Mouse (Mus musculus) right cerebral cortex, postnatal 36 days (tissue): ENCODE results near the gene Ppp1cc.
"Not testable (repeated sequence)": the region's sequence is repeated elsewhere in the genome, so short reads cannot be mapped to it uniquely, and the experiment has no call there.

ENCODE experiments used
- DNase-seq, 2 experiments: peaks; one replicate each; pipeline ENCODE4 v3.0.0; 2022; ENCODE audit warnings: low spot score in 2 of 2, mixed read lengths in 1 of 2

Gene Ppp1cc

DNA sequence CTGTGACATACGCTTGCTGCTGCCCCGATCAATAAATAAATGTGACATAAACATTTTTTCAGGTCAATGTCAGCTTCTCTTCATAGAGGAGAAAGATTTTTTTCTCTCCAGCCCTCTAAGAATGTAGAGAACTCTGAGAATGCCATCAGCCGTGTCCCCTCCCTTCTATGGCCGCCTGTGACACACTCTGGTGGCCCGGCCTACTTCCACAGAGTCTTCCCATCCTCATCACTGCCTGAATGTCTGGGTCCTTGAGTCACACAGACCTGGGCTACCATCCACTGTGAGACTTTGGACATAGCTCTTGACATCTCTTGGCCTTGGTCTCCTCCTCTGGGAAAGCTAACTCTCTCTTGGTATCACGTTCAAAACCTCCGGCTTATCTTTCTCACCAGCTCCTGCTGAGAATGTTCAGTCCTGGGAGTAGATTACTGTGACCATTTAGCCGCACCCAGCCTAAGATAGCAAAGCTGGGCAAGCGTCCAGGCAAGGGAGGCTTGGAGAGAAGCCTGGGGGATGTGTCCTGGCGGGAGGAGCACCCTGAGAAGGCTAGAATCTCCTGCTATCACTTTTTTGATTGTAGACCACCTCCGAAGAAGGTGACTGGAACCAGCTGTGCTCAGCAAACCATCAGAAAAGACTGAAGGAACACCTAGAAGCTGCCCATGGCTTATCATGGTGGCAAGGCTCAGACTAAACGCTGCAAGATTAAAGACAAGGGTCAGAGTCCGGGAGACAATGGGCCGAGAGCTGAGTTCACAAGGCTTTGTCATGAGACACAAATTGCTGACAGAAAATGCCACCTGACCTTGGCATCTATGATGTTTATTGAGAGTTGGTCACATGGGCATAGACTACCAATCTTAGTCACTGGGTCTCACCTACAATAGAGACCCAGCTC, 21.3 kb upstream of the Ppp1cc start:
- no peak for DNase-seq

DNA sequence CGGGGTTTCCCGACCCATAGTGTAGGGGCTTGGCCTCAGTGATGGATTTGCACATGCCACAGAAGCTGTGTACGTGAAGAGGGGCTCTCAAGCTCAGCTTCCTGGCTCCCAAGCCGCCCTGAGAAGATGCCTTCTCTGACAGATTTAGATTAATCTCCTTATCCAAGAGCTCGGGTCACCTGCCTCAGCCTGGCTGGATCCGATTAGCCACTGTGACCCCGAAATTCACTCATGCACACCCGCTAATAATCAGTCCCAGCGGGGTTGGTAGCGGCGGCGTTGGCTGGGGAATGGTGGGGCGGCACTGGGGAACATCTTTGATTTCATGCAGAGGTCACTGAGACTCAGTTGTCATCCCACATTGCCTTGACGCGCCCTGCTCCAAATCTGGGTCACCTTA, 19.2 kb upstream of the Ppp1cc start:
- DNase-seq = no peak

DNA sequence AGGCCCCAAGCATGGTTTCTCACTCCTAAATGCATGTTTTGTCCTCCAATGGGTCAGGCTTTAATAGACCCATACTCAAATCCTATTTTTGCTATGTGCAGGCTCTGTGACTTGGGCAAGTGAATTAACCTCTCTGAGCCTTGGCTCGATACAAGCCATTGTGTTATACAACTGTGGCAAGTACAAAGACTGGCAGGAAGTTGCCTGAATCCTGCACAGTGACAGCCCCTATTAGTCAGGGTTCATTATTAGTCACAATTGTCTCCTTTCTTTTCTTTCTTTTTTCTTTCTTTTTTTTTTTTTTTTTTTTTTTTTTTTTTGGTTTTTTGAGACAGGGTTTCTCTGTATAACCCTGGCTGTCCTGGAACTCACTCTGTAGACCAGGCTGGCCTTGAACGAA, 18.3 kb upstream of the Ppp1cc start:
- not testable (repeated sequence) for DNase-seq

DNA sequence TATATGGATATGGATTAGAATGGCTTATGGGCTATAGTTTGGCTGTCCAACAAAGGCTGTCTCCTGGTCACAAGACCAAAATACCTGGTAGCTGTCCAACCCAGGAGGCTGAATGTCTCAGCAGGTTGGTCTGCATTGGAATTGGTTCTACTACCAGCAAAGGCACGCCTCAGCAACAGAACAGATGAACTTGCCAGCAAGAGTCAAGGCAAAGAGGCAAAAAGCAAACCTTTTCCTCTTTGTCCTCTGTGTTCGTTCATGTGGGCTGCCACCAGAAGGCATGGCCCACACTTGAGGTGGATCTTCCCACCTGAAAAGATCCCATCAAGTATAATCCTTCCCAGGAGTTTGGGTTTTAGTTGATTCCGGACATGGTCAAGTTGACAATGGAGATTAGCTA, 17.4 kb upstream of the Ppp1cc start, which contains the start of gene Ccdc63:
Ccdc63 (minus strand) TSS at position 101 of the 400 bp plus-strand sequence.
- no peak for DNase-seq

DNA sequence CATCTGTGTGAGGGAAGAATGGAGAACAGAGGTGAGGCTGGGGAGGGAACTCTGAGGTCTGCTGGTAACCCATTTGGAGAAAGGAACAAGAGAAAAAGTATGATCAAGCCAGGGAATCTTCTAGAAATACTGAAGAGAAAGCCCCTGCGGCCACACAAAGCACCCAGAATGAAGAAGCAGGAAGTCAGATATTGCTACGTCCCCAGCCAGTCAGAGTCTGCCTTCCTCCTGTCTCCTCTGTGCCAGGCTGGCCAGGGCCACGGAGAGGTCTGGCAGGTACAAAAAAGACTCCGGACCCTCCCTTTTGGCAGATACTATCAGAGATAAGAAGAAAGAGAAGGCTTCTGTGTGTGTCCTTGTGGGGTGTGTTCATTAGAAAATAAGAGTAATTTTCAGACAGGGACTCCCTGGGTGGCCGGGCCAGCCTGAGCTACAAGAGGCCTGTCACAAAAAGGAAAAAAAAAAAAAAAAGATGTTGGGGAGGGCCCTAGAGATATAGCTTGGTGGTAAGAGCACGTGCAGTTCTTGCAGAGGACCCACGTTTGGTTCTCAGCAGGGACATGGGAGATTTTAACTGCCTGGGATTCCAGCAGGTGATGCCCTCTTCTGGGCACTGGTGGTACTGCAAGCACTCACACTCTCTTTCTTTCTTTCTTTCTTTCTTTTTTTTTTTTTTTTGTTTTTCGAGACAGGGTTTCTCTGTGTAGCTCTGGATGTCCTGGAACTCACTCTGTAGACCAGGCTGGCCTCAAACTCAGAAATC, 15.7 kb upstream of the Ppp1cc start:
- no peak for DNase-seq

DNA sequence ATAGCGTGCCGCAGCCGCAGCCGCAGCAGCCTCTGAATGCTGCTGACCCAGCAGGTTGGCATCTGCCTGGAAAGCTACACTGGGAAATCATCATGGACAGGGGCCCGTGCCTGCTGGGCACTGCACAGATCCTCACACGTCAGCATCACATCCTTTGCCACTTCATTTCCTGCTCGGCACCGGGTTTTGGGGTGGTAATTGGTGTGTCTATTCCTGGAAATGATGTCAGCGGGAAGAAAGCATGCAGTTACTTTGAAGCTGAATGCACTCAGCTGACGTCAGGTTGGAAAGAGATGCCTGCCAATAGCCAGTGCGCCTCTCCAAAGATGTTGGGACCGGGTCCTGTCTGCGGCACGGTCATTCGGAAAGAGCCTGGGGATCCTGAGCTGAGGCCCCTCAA, 14.5 kb upstream of the Ppp1cc start:
- peak; percentile 40 to 60 for DNase-seq

DNA sequence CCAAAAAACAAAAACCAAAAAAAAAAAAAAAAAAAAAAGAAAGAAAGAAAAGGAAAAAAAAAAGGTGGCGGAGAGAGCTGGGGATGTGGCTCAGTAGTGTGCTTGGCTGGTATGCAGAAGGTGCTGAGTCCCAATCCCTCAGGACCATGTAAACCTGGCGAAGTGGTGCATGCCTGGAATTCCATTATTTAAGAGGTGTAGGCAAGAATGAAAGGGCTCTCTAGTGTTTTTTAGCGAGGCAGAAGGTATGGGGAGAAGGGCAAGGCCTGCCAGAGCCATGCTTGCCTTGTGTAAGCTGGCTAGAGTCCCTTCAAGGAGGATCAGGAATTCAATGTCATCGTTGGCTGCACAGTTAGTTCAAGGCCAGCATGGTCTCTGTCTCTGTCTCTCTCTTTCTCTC, 13.3 kb upstream of the Ppp1cc start:
- DNase-seq = no peak

DNA sequence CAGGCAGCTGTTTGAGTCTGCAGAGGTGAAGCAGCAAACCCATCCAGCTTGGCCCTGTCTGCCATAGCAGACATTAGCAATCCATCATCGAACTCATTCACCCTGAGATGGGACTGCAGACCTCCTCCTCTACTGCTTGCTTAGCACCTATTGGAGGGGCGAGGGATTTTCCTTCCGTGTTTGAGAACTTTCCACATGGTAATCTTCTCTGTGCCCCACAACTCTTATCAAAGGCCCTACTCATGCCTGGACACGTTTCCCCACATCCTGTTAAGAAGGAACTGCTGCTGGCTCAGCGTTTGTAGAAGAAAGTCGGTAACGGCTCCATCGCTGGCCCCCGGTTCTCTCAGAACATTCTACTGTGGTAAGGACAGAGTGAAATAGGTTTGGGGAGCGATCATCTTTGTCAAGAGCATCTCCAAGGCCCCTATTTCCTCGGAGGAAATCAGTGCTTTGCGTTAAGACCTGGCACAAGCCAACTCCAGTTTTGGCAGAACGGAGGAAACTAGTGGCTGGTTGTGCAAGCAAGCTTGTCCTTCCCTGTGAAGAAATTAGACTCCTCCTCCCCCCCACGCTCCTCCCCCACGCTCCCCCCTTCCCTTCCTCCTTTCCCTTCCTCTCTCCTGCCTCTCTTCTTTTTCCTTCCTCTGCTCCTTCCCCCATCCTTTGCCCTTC, 12.6 kb upstream of the Ppp1cc start:
- DNase-seq = no peak

DNA sequence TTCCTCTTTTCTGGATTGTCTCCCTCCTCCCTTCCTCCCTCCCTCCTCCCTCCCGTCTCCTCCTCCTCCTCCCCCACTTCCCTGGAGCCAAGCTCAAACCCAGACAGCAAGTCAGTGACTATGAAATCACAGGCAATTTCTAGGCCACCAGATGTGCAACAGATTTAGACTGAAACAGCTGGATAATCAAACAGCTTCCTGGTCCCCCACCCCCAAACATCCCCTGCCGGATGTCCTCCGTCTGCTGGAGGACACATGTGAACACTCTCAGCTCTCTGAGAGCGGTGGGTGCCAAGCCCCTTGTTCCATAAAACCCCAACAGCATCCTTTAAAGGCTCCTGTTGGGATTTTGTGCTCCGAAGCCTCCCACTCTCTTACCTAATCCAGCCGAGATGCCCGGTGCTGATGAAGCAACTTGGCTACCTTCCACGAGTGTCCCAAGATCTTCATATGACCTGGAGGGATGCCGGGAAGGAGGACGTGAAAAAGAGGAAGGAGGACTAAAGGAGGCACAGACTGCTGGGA, 12.0 kb upstream of the Ppp1cc start:
- no peak for DNase-seq

DNA sequence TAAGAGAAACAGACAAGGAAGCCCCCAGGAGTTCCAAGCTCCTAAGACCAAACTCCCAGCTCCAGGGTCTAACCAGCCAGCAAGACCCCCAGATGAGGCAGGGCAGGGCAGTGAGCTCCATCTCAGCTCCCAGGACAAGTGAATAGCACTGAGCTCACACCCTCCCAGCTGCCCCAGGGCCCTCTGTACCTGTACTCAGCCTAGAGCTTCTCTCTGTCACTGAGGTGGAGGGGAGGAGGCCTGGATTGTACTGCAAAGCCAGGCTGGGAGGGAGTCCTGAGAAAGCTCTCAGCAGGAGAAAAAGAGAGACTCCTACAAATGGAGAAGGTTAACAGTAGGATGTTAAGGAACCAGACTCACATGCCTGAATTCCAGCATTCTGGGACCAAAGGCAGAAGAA, 11.5 kb upstream of the Ppp1cc start:
- DNase-seq = no peak

DNA sequence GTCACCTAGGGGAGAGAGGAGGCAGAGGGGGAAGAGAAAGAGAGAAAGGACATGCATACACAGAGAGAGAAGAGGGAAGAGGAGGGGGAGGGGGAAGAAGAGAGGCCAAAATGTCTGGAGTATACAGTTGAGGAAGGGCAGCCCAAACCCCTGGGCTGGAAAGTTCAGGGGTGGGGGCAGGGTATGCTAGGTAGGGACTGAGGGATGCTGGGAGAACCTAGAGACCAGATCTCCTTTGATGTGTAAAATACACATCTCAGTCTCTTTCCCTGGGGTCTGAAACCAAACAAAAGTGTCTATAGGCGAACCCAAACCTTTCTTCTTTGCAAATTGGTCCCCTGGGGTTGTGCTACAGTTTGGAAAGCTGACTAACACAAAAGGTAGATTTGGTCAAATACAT, 10.0 kb upstream of the Ppp1cc start:
- DNase-seq = no peak

DNA sequence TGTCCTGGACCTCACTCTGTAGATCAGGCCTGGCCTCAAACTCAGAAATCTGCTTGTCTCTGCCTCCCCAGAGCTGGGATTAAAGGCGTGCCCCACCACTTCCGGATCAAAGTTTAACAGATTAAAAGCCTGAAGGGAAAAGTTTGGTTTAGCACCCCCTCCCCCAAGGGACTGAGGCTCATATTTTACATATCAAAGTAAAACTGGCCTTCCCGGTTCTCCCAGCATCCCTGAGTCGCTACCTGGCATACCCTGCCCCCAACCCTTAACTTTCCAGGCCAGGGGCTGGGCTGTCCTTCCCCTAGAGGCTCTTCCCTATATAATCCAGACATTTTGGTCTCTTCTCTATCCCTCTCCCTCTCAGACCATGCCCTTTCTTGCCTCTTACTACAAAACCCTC, 8.8 kb upstream of the Ppp1cc start:
- DNase-seq = no peak

DNA sequence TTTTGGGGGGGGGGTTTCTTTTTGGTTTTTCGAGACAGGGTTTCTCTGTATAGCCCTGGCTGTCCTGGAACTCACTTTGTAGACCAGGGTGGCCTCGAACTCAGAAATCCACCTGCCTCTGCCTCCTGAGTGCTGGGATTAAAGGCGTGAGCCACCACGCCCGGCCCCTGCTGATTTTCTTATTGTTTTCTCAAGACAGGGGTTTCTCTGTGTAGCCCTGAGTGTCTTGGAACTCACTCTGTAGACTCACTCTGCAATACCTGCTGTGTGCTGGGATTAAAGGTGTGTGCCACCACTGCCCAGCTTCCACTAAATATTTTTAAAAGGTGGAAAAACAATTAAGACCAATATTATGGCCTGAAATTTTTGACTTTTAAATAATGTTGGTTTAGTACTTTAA, 5.6 kb upstream of the Ppp1cc start:
- DNase-seq = not testable (repeated sequence)

DNA sequence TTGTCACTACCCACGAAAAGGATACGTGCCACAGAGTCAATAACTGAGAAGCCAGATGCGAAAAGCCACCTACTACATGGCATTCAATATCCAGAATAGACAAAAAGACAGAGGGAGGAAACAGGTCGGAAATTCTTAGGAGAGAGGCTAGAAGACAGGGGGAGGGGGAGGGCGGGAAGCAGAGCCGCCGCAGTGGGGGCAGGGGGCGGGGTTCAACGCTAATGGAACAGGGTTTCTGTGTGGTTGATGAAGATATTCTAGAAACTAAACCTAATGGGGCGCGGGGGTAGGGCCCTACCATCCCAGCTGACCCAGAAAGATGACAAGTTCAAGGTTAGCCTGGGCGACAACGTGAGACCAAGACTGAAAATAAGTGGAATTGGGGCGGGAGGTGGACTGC, 4.1 kb upstream of the Ppp1cc start:
- no peak for DNase-seq

DNA sequence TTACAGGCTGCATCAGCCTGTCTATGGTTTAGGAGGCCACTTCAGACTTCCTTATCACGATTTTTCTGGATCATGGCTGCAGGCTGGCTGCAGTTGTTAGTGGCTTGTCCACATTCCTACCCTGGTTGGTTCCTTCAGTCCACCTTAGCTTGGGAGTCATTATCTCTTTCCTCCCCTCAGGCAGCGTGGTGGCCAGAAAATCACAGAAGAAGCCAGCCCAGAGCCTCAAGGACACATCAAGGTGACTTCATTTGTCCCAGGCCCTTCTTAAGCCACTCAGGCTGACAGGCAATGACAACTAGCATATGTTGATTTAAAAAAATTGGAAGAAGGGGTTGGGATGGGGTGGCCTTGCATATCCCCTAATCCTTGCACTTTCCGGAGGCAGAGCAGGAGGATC, 3.3 kb upstream of the Ppp1cc start:
- no peak for DNase-seq

DNA sequence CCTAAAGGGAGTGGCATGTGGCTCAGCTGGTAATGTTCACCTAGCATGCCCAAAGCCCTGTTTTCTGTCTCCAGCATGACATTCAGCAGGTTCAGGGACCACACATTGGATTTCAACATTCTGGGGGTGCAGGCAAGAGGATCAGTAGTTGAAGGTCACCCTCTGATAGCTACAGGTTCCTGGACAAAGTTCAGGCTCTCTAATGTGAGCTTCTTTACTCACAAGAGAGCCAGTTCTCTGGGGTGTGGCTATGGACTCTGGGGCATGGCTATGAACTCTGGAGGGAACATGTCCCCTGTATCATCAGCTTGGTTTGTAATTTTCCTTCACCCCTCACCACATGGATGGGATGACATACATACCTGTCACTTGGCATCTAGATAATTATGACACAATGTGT, 2.5 kb upstream of the Ppp1cc start:
- DNase-seq = no peak

DNA sequence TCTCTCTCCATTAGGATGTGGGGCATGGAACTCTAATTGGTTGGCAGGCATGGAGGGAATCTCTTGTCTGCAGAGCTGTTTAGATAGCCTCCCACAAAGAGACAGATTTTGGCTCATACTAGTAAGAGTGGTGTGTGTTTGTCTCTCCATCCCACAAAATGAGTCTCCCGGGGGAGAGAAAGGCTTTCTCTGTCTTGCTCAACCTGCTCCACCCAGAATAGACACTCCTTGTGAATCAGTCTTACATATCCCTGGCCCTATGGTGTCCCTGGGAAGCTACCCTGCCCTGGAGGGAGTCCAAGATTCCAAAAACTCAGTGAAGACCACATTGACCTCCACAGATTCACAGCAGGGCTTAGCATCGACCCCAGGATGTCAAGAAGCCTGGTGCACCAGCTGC, 1.6 kb upstream of the Ppp1cc start:
- no peak for DNase-seq

DNA sequence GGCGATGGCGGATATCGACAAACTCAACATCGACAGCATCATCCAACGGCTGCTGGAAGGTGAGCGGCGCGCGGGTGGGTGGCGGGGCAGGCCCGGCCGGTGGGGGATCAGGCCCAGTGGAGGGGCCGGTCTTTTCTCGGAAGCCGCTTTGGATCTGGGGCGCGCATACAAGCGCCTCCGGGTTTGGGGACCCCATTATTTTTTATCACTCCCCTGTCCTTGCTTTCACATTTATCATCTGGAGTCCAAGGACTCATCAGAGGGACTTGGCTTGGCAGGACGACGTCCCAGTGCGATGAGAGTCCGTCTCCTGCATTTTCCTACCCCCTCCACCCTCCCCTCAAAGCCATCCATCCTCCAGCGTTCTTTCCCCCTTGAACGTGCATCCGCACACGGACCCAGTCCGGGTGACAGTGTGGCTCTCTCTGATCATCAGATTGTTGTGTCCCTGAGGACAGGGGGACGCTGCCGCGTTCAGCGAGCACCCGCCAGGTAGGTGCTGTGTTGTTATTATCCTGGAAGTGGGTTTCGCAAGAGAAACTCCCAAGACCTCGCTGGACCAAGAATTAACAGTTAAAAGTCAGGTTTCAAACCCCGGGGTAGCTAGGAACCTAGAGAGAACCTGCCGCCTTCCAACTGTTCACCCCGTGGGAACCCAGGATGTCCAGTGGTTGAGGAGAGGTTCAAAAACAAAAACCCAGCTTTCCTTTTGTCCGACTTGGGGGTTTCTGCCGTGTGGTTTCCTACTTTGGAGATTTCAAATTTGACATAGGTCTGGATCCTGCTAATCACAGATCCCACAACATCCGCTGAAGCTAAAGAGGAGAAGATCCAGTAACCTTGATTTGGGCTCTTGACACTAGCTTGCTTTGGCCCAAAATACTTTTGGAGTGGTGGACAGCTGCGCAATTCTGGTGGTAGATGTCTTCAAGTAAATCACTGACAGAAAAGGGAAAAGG, 758 bp downstream of the Ppp1cc start:
- no peak for DNase-seq

DNA sequence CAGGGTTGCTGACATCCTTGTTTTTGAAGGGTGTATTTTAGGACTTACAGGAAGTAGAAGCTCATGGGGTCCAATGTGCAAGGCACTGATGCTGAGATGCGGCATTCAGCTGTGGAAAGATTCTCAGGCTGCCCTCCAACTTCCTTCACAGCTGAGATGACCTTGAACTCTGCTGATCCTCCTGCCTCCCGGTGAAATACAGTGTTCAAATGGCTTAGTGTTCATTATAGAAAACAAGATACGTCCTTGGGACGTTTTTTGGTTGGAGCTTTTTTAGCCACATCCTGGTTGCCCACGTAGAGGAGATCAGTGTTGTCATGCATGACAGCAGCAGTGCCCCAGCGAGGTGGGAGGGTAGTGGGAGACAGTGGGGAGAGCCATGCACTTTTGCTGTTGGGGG, 5.1 kb downstream of the Ppp1cc start:
- no peak for DNase-seq

DNA sequence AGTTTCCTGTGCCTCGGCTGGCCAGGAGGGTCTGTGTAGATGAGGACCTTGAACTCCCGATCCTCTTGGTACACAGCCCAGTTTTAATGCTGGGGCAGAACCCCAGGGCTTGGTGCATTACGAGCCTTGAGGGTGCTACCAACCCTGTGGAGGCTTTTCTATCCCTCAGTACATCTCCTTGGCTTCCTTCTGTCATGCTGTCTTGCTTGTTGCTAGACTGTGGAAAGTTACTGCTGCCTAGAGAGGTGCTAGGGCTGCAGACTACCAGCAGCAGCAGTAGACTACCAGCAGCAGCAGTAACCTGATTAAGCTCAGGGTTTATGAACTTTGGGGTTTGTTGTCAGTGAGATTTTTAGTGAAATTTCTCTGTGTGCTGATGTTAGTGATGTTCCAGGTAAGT, 5.9 kb downstream of the Ppp1cc start:
- no peak for DNase-seq
